Mouse (Mus musculus) left cerebral cortex, adult 18-20 months (tissue): ENCODE data around the gene Ecm2. TPM values are rescaled to one million over a fixed set of nuclear protein-coding genes. Genes with fewer than 3 reads are reported as not detected.

Experiments used
- DNase-seq, 2 experiments: peaks; one replicate each; pipeline ENCODE4 v3.0.0; 2021 to 2022; ENCODE audit warnings: low spot score in 2 of 2, mixed read lengths in 1 of 2
- total RNA-seq, 2 experiments: library from RNA; stranded (reverse); gene quantifications; 2 replicates each; pipeline ENCODE4 v1.2.3; 2021

The Ecm2 gene
- total RNA-seq, 2 experiments from 2014 or later, result 2.8 to 3.1 TPM

DNA sequence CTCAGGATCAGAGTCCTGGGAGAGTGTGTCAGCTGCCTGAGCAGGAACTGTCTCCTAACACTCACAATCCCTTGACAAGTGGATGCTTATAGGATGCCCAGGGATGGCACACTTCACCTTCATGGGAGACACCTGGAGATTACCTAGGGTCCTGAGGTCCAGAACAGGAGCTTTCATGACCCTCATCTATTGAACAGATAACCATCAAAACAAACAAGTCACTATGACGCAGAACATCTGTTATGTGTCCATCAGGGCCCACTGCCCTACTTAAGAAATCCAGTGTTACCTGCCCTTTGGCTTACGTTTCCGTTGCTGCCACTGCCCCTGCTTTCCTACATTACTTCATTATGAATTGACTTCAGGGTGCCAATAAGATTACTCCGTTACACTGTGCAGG, 1.2 kb downstream of the Ecm2 start:
- no peak for DNase-seq

DNA sequence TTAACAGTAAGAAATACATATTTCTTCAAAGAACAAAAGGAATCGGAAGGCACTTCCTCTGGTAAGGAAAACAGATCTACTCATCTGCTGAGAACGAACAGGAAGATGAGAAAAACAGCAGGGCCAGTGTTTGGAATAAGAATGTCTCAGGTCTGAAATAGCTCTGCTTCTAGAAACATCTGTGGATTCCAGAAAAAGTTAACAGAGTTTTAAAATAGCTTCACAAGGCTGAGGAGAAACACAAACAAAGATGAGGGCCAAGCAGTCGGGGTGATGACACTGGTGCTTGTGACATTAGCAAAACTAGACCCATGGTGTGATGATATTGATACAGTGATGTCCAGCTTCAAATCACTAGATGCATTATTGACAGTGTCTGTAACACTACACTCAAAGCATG, 2.6 kb downstream of the Ecm2 start:
- DNase-seq, result no peak

DNA sequence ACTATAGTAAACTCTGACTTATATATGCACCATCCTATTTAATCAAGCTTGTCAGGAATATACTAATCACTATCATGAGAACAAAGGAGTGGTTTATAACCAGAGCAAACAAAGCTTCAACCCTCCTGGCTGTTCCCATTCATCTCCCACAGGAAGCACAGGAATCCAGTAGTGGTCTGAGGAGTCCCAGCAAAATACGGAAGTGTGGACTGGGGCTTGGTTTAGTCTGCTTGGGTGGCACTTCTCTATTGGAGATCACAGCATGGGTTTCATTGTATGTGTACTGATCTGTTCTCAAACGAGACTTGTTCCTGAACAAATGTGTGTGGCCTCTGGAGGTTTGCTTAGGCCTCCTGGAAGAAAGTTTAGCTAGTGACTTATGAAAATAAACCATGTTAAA, 14.2 kb downstream of the Ecm2 start:
- no peak for DNase-seq

DNA sequence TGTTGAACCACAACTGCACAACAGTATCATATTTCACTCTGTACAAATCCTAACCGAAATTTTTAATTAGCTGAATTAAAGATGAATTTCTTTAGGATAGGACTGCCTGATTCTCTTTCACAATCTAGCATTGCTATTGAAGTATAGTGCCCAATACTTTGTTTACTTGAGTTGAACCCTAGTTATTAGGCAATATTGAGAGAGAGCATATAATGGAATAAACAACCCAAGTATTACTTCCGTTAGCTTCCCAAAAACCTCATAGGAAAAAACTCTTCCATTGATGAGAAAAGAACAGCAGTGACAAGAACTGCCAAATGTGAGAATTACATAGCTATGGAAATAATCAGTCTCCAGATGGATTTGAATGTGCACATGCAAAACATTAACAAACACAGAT, 21.6 kb downstream of the Ecm2 start:
- DNase-seq, result no peak

DNA sequence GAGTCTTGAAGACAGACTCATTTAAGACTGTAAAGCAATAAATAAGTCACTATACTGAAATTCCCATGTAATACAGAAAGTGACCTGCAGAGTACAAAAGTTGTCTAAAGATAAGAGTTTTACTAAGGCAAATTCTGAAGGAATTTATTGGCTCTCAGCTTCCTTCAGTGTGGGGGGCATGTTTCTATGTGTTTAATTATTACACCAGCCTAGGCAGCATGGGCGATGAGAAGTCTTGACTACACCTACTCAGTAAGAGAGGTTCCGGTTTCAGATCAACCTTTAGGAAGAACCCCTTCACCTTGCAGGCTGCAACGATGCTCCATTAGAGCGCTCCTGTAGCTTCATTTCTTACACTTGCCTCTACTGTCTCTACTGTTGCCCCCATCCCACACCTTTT, 26.0 kb downstream of the Ecm2 start:
- DNase-seq, result no peak

DNA sequence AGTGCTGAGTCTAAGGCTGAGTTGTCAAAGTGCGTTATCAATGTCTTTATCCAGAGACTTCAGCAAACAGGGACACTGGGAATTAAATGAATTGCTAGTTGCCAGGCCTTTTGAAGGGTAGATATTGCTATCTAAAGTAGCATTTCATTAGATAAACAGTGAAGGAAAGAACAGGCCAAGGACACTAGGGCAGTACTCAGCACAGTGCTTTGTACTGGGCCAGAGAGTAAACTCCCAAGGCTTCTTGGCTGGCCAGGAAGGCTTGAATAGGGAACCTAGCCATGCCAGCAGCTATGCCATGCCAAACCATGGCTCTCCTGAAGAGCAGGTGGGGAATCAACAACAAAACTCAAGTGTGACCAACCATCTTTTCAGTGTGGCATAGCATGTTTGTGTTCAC, 32.3 kb downstream of the Ecm2 start:
- no peak for DNase-seq

DNA sequence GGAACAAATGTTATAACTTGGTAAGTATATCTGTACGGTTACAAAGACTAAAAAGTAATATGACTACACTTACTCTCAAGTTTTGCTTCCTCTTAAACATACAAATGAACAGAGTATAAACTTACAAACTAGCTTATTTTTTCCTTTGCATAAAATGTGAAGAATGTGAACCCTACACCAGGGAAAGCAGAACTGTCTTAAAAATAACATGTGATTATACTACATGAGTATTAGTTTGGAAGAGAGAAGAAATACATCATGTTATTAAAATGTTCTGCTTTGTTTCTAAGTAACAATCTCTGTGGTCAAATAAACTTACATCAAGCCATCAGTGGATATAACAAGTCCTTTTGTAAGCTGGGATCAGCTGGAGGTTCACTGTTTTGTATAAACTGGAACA, 34.1 kb downstream of the Ecm2 start:
- no peak for DNase-seq

DNA sequence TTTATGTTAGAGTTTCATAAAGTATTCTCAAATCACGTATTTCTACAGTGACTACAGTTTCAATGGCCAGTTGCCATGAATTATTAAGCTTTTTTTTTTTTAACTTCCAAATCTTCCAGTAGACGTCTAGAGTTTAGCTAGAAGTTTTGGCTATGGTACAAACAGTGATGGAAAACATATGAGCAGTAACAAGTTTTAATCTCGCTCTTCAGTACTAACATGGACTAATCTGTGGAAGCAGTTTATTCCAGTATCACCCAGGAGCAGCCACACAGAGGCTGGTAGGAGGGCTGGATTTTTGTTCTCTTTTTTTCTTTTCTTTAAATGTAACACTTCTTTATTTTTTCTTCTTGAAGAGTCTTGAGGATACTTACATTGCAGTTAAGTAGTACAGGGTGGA, 39.7 kb downstream of the Ecm2 start, which contains the start of gene Aspn:
Gene Aspn, plus strand, starts transcription at position 165 of the 400 bp plus-strand sequence.
- DNase-seq, result no peak

DNA sequence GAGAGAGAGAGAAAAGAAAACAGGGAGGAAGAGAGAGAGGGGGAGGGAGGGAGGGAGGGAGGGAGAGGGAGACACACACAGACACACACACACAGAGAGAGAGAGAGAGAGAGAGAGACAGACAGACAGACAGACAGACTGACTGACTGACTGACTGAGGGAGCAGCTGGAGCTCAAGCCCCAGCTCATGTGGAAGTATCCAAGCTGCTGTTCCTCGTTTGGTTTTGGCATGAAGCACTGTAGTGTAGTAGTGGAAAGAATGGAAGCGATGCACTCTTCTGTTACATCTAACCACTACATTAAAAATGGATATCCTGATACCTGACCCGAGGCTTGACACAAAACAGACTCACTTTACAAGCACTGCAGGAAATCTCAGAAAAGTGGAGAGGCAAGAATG, 41.0 kb downstream of the Ecm2 start:
- no peak for DNase-seq

DNA sequence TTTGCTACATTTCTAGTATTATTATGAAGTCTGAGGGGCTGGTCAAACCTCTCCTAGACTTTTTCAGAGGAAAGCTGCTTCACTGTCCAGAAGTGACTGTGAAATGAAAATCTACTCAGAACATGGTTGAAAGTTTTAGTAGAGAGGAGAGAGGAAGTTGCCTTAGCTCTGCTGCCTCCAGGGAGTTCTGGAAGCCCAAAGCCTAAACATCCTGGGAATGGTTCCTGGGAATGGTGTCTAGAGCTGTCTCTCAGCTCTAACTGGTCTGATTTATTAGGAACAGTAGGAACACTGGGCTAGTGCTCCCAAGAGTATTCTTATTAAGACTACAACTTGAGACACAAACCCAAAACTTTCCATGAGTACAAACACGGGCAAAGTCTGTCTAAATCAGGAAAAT, 41.9 kb downstream of the Ecm2 start:
- no peak for DNase-seq

DNA sequence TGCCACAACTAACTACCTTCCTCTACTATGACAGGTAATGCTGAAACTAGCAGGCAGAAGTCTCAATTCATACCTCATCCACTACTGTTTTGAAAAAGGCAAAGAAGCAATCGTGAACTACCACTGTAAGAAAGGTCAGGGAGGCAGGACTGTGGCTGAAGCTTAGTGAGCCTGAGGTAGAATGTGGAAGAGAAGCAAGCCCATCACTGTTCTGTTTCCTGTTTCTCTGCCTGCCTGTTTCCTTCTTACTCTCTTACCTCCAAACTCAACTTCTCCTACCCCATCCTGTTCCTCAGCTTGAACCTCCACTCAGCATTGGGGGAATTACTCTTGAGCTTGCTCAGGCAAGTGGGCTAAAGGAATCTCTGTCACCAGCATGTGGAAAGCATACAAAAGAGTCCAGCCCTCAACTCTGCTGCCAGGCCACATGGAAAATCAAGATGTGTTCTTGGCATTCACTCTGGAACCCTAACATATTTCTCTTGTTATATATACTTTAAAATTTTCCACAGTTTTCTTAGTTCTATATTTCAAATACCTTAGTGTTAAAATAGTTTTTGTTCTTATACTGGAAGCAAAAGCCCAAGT, 43.0 kb downstream of the Ecm2 start:
- no peak for DNase-seq

DNA sequence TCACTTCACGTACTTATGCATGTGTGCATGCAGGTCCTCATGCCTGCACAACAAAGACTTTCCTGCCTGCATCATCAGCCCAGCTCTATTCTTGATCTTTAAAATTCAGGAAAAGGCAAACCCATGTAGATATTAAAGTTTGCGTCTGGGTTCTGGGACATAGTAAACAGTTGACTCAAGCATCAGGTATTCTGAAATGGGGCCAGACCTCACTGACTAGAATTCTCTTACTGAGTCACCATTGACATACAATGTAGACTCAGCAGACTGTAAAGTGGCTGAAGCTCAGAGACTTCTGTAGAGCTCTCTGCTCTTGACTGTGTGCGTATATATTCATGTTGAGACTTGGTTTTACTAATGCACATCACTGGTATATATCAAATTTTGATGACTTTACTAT, 45.0 kb downstream of the Ecm2 start:
- DNase-seq, result no peak

DNA sequence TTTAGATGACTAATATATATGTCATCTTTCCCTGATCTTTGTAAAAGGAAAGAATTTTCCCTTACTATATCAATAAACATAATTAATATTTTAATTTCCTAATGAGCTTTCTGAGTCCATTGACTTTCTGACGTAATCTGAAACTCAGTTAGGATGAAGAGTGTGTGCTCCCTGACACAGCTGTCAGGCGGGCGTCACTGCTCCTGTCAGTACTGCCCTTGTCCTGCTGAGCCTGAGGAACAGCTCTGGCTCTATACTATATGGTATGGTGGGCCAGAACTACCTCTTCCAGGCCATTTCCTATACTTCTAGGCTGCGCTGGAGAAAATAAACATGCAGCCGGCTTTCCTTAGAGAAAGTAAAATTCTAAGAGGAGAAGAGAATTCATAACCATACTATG, 49.9 kb downstream of the Ecm2 start:
- no peak for DNase-seq

DNA sequence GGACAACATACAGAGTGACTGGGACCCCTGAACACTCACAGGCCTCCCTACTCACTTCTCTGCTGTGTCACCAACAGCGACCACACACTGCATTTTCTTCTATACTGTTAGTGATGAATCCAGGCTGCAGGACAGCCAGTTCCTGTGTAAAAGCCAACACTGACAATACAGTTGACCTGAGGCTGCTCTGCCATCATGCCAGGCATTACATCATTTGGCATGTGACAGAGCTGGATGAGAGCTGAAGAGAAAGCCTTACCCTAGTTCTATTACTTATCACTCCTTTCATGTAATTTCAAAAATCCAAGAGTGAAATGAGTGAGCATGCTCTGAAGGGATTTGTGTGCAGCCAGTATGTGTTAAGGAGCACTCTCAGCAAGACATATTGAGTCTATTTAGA, 51.6 kb downstream of the Ecm2 start:
- no peak for DNase-seq

DNA sequence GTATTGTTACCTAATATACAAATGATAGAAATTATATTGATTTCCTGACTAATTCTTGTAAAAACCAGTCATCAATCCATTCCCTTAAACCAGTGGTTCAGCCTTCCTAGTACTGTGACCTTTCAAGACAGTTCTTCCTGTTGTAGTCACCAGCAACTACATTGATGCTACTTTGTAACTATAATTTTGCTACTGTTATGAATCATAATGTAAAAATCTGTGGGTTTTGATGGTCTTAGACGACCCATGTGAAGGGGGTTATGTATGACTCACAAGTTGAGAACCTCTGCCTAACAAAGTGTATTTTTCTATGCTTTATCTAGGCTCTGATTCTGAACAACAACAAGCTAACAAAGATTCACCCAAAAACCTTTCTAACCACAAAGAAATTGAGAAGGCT, 52.3 kb downstream of the Ecm2 start:
- DNase-seq, result no peak

DNA sequence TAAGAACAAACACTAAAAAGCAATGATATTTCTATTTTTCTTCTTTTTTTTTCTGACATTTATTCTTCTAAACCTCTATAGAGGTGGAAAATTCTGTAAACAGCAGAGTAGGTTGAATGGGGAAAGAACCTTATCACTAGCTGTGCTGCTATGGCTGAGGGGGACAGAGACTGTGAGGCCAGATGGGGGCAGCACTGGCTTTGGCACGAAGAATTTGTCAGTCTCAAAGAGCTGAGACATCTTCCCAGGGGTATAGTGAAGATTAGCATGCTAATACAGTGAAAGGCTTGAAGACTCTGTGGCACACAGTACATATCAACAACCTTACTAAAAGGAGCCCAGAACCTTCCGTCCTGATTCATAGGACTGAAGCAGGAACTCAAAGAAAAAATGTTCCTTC, 54.6 kb downstream of the Ecm2 start:
- DNase-seq, result peak in 1 of 2 experiments; percentile 2

DNA sequence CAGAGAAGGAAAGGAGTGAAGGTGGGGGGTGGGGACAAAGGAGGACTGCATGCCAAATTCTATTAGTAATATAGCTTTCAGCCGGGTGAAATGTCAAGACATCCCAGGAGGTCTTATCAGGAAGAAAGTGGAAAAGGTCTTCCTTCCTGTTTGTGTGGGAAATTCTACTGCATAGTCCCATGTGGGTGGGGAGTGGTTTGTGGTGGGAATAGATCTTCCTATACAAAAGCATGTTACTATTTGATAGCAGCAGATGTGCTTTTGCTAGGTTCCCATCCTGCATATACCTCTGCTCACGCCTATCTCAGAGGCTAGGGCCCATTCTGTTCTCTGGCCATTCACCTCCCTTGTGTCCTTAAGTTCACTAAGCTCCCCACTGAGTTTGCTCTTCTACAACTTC, 56.3 kb downstream of the Ecm2 start:
- DNase-seq, result no peak

DNA sequence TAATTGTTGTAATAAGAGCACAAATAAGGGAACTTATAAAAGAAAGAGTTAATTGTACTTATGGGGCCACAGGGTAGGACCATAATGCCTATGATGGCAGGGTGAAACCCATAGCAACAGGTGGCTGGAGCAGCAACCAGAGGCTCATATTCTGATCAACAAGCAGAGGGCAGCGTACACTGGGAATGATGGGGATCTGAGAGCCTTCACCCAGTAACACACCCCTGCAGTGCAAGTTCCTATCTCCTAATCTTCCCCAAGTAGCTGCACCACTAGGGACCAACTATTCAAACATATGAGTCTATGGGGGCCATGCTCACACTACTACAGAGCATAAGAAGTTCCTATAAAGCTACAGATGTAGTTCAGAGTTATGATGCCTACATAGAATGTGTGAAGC, 59.7 kb downstream of the Ecm2 start:
- DNase-seq, result no peak

DNA sequence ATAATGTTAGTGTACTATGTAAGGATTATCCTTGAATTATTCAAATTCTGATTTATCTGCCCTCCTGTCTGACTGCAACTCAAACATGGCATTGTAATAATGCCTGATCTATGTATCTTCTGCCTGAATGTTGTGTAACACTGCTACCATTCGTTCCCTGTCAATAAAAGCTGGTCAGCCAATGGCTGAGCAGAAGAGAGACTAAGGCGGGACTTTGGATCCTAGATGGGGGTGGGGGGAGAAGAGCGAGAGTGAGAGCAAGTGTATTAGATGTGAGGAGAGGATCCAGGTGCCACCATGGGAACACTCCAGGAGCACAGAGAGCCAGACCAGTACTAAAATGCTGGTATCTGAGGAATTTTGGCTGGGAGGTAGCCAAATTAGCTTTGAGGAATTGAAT, 65.8 kb downstream of the Ecm2 start:
- no peak for DNase-seq

DNA sequence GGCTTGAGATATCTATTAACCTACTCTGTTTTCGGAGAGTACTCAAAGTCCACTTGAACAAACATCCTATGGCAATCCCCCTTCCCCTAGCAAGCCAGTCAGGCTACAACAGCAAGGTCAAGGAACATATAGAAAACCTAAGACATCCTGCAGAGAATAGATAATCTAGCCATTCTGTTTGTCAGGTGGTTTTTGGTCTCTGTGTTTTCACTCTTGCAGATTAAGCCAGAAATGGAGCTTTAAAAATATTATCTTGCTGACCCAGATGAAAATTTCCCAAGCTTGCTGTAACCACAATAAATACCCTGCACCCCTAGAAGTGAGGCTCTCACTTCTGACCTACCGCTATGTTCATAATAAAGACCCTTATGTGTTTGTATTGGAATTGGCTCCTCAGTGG, 66.8 kb downstream of the Ecm2 start:
- no peak for DNase-seq

DNA sequence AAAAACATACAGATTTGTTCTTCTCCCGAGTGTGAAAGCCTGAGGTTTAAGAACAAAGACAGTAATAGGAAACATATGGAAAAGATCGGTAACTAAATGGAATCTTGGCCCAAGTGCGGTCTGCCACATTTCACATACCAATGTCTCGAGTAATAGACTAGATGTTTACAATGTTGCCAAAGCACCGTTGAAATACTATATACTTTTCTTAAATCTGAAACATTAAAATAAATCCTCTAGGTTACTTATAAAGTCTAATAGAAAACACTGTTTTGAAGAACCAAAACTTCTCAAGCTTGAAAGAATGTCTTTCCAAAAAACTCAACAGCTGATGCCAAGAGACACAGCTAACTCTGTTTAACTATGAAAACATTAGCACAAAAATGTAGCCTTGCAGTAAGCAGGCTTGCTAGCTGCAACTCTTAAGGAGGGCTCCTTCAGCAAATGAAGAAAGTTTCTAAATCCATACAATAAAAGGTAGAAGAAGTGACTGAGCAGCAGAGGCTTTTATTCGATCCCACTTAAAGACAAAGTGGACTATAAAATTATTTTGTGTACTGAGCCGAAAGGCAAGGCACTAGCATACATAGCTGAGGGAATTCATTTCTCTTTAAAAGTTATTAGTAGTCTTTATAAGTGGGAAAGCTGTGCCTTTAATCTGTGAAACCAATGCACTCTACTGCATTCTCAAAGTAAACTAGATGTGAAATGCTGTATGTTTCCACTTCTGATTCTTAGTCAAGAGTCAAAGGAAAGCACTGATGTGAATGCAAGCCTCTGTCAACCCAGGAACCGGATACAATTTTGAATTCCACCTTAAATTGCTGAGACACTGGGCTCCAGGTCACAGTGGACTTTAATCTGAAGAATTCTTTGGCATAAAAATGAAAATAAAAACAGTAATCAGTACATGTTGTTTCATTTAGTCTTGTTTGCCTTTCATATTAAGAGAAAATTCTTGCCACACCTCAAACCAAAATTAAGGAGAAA, 77.2 kb downstream of the Ecm2 start, which contains the start of gene Omd:
Gene Omd, plus strand, starts transcription at position 922 of the 990 bp plus-strand sequence.
- no peak for DNase-seq
